Mouse (Mus musculus) olfactory bulb, adult 2 months (tissue): Measurements from ENCODE around the gene Tmem243. TPM values are rescaled to one million over a fixed set of nuclear protein-coding genes. Genes with fewer than 3 reads are reported as not detected.

Source experiments
- H3K27ac ChIP-seq: fragments of 200-500 bp; 2 replicates; pipeline ENCODE4 v1.5.1; 2012; ENCODE audit warnings: low read depth, low read length; ENCODE audit not compliant: insufficient read depth
- H3K4me1 ChIP-seq: fragments of 200-500 bp; 2 replicates; pipeline ENCODE4 v1.6.1; 2012; ENCODE audit warnings: low read length; ENCODE audit not compliant: control insufficient read depth, insufficient read depth
- H3K4me3 ChIP-seq: fragments of 200-500 bp; 2 replicates; pipeline ENCODE4 v1.5.1; 2012; ENCODE audit warnings: mild to moderate bottlenecking, low read depth, low read length, moderate library complexity; ENCODE audit not compliant: insufficient read depth
- CTCF ChIP-seq: fragments of 200-500 bp; IDR thresholded peaks from 2 replicates; pipeline ENCODE4 v1.5.1; 2012; ENCODE audit warnings: low read depth, mild to moderate bottlenecking, low read length, moderate library complexity; ENCODE audit not compliant: insufficient read depth
- POLR2A ChIP-seq: fragments of 200-500 bp; IDR thresholded peaks from 2 replicates; pipeline ENCODE4 v1.6.1; 2012; ENCODE audit warnings: mild to moderate bottlenecking, low read depth, low read length, moderate library complexity; ENCODE audit not compliant: insufficient read depth
- WGBS: fragments of 180-500 bp; shearing (Covaris S2); methylation state at CpG from one replicate; pipeline ENCODE4 v1.1.7; 2018; 5-methylcytosine and 5-hydroxymethylcytosine counted together
- polyA plus RNA-seq: library from polyadenylated mRNA; stranded (reverse); fragments of >200 nt; gene quantifications from 2 replicates; pipeline ENCODE4 v1.2.4, GENCODE M21; 2012; ENCODE audit warnings: low replicate concordance; ENCODE audit not compliant: missing spikeins, insufficient read depth, insufficient read length

The Tmem243 gene
- polyA plus RNA-seq, 1 experiment: not detected

DNA sequence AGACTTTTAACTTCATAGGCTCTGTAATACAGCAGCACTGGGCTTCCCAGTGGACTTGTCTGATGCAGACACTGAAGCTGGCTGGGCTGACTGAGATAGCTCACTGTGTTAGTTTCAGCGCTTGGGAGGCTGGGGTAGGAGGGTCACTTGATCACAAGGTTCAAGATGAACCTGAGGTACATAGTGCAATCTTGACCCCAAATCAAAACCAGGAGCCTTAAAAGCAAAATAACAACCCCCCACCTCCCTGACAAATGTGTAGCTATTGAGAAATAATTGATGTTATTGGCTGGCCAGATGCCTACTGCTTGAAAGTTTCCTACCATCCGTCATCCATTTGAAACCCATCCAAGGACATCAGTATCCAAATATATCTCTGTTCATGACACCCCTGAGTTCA, 2.2 kb downstream of the Tmem243 start:
- Histone ChIP-seq H3K4me3 (no peak overlapping the region), H3K27ac (no peak overlapping the region), H3K4me1 (0 out of 2 replicates have a peak, but pooled peaks cover 5% of the 10 kb centered on the region)
- WGBS: 92% methylated on average over 2 of the region's 2 CpGs
- TF ChIP-seq CTCF (no peak), POLR2A (no peak)

DNA sequence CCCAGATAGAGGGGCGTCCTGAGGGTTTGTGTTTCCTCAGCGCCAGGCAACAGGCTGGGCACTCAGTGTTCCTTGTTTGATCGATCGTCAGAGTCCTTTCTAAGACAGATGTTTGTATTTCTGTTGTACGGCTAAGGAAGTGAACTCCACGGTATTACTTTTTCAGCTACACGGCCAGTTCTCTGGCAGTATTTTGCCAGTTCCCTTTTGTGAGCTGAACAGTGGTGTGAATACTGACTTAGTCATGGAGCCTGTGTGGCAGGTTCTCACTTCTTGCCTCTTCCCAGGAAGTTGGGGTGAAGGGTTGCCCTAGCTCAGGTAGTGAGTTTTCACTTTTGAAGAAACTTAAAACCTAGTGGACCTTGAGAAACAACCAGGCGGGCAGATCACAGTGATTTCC, 3.5 kb downstream of the Tmem243 start:
- TF ChIP-seq POLR2A: no peak
- no peak for TF ChIP-seq CTCF
- 74% methylated on average over 8 of the region's 8 CpGs for WGBS
- no peak overlapping the region for H3K27ac ChIP-seq
- H3K4me3 ChIP-seq: no peak overlapping the region
- 0 out of 2 replicates have a peak, but pooled peaks cover 5% of the 10 kb centered on the region for H3K4me1 ChIP-seq

DNA sequence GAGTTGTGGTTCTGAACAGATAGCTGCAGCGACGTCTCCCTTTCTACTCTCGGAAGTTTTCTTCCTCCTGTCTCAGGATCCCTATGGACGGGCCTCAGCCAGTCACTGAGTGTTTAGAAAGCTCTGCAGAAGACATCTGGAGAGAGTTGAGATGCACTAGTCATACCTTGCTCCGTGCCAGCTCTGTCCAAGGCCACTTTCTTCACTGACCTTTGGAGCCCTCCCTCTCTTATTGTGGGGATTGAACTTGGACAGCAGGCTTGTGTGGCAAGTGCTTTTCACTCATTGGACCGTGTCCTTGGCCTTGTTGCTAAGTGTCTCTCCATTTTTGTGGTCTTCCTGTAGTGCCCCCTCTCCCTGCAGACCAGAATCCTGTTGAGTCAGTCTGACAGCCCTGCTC, 6.3 kb downstream of the Tmem243 start:
- 86% methylated on average over 6 of the region's 6 CpGs for WGBS
- Histone ChIP-seq H3K27ac (no peak overlapping the region), H3K4me1 (no peaks in the 10 kb centered on the region), H3K4me3 (no peak overlapping the region)
- TF ChIP-seq CTCF (no peak), POLR2A (no peak)

DNA sequence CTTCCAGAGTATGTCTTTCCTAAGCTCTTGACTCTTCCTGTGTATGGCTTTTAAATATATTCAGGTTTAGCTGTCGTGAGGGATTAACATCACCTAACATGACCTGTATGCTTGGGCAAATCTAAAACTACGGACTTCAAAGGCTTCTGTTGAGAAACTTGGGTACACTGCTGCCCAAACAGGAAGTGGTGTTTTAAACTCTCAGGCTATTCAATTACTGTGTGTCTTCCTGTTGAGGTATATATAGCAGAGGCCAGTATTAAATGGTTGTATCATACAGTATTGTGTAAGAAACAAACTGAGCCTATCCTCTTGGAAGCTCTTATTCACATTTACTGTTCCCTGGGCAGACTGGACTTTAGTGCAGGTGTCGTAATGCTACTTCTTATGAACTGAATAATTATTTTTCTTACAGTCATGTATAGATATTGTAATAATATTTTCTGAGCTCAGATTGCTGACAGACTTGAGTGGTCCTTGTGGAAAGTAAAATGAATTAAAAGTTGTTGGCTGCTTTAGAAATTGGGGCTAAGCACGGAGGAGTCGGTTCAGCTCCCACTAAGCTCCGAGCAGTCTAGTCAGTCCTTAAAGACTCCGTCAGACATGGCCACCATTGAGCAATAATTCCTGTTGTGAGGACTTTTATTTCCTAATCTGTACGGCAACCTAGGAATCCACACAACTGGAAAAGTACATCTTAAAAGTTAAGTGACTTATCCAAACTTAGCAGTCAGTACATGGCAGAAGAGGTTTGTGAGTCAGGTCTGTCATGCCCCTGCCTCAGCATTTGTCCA, 7.0 kb downstream of the Tmem243 start:
- Histone ChIP-seq H3K4me3 (no peak overlapping the region), H3K27ac (no peak overlapping the region), H3K4me1 (no peaks in the 10 kb centered on the region)
- TF ChIP-seq POLR2A (no peak), CTCF (no peak)
- WGBS: 84% methylated on average over 8 of the region's 8 CpGs

DNA sequence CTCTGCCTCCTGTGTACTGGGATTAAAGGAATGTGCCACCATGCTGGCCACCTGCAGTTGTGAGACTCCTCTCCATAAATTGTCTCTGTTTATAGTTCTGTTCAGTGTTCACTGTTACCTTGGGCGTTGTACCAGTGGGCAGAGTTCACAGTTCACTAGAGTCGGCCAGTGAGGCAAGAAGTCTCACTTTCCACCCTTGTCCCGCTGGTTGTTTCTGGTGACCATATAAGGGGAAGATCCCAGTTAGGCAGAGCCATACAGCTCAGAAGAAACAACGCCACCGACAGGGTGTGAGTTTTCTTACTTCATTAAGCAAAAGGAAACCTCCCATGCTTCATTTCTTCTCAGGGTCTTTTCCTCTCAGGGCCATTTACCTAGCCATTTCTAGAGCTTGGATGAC, 8.0 kb downstream of the Tmem243 start:
- Histone ChIP-seq H3K27ac (no peak overlapping the region), H3K4me3 (no peak overlapping the region), H3K4me1 (no peaks in the 10 kb centered on the region)
- WGBS: 92% methylated on average over 5 of the region's 5 CpGs
- TF ChIP-seq POLR2A (no peak), CTCF (no peak)

DNA sequence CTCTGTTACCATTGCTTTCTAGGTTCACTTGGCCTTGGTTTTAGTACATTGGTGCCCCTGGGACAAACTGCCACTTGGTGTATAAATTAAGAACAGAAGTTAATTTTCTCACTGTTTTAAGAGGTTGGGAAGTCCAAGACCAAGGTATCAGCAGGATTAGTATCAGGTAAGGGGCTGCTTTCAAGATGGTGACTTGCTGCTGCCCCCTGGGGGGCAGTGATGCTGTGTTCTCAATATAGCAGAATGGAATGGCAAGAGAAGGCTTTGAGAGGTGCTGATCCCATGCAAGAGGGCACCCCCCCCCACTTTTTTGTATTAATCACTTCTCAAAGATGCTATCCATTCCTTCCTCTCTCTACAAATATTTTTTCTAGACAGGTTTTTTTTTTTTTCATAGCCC, 9.1 kb downstream of the Tmem243 start:
- Histone ChIP-seq H3K4me1 (no peaks in the 10 kb centered on the region), H3K27ac (no peak overlapping the region), H3K4me3 (no peak overlapping the region)
- no peak for TF ChIP-seq POLR2A
- no peak for TF ChIP-seq CTCF

DNA sequence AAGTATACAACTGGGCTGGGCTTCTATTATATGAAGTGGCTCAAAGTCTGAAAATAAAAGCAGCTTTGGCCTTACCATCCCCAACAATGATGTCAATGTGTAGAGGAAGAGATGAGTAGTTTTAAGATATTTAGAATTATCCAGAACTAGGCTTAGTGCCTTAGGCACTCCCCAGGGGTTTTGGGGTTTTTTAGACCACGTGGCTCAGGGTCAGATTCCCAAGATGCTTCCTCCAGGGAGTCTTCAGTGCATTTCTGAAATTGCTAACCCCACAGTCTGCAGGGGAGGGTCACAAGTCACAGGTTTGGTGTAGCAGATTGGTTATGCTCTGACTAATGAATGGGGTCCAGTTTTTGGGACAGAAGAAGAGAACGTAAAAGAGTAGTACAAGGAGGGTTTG, 10.8 kb downstream of the Tmem243 start:
- WGBS: 64% methylated on average over 2 of the region's 2 CpGs
- H3K4me3 ChIP-seq: no peak overlapping the region
- no peaks in the 10 kb centered on the region for H3K4me1 ChIP-seq
- TF ChIP-seq CTCF: no peak
- no peak for TF ChIP-seq POLR2A
- H3K27ac ChIP-seq: no peak overlapping the region

DNA sequence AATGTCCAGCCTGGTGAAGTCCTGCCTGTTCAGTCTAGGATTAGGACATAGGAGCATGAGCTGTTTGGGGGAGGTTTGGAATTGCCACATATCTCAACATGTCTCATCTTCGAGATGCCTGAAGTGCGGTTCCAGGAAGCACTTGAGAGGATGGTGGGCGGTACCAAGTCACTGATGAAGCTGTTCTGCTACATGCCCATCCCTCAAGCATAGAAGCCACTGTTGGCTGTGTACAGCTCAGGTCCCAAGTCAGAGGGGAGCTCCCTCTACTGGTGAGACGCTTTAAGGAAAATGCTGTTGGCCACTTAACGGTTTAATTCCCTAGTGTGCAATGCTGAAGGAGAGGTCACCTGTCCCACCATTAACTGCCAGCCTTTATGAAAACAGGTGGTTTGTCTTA, 11.3 kb downstream of the Tmem243 start:
- 8% methylated on average over 5 of the region's 5 CpGs for WGBS
- TF ChIP-seq CTCF: peak; percentile 11; the same call in 1 of the 2 replicates
- no peak for TF ChIP-seq POLR2A
- H3K4me3 ChIP-seq: no peak overlapping the region
- no peaks in the 10 kb centered on the region for H3K4me1 ChIP-seq
- H3K27ac ChIP-seq: no peak overlapping the region

DNA sequence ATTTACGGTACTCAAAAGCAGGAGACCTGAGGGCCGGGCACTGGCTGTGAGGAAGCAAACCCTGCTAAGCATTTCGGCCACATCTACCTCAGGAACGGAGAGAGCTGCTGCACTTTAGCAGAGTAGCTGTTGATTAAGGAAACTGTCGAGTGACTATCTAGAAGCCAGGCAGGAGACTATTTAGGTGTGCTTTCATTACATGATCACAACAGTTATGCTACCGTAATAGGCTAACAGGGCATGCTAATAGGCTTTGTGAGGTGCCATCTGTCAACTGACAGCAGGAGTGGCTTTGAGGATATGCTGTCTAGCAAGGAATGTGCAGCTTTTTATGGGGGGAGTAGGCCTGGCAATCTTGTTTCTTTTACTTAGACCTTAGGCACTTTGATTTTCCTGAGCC, 13.7 kb downstream of the Tmem243 start:
- Histone ChIP-seq H3K4me3 (no peak overlapping the region), H3K27ac (no peak overlapping the region), H3K4me1 (no peaks in the 10 kb centered on the region)
- TF ChIP-seq CTCF (no peak), POLR2A (no peak)
- 52% methylated on average over 6 of the region's 6 CpGs for WGBS
